Mouse (Mus musculus): Measurements from ENCODE around the gene Brca1.
A peak's percentile ranks its signal among the peaks of the same experiment; 100 is the strongest.
"Not testable (repeated sequence)": the region's sequence is repeated elsewhere in the genome, so short reads cannot be mapped to it uniquely, and the experiment has no call there.

The Brca1 gene

GRCm38 (mm10) chr11:101543533-101543932 lies 8.2 kb downstream of the Brca1 start:
- no peak for DNase-seq (ENCODE audit: low read depth, low spot score)

- no peak for DNase-seq (ENCODE audit: low read depth, low spot score)
Observed at GRCm38 (mm10) chr11:101526686-101527085, 25.1 kb downstream of the Brca1 start.

- peak; percentile 70 for DNase-seq (ENCODE audit: low read depth, low spot score)
Observed at GRCm38 (mm10) chr11:101525936-101526595, 25.7 kb downstream of the Brca1 start.

- DNase-seq (ENCODE audit: low read depth, low spot score), result no peak
Observed at GRCm38 (mm10) chr11:101525056-101525455, 26.7 kb downstream of the Brca1 start.

- no peak for DNase-seq (ENCODE audit: low read depth, low spot score)
Observed at GRCm38 (mm10) chr11:101524446-101524845, 27.3 kb downstream of the Brca1 start.

GRCm38 (mm10) chr11:101519364-101519763 lies 32.4 kb downstream of the Brca1 start:
- no peak for DNase-seq (ENCODE audit: low read depth, low spot score)

GRCm38 (mm10) chr11:101518937-101519336 lies 32.8 kb downstream of the Brca1 start:
- DNase-seq (ENCODE audit: low read depth, low spot score), result no peak

GRCm38 (mm10) chr11:101507090-101507489 lies 44.7 kb downstream of the Brca1 start:
- DNase-seq (ENCODE audit: low read depth, low spot score), result no peak

- DNase-seq (ENCODE audit: low read depth, low spot score), result no peak
Observed at GRCm38 (mm10) chr11:101506269-101506780, 45.4 kb downstream of the Brca1 start.

- no peak for DNase-seq (ENCODE audit: low read depth, low spot score)
Observed at GRCm38 (mm10) chr11:101486126-101486525, 65.6 kb downstream of the Brca1 start.

- no peak for DNase-seq (ENCODE audit: low read depth, low spot score)
Observed at GRCm38 (mm10) chr11:101485509-101486028, 66.2 kb downstream of the Brca1 start.

GRCm38 (mm10) chr11:101484814-101485213 lies 66.9 kb downstream of the Brca1 start:
- DNase-seq (ENCODE audit: low read depth, low spot score), result no peak

- no peak for DNase-seq (ENCODE audit: low read depth, low spot score)
Observed at GRCm38 (mm10) chr11:101484245-101484644, 67.5 kb downstream of the Brca1 start.

GRCm38 (mm10) chr11:101483804-101484203 lies 68.0 kb downstream of the Brca1 start:
- no peak for DNase-seq (ENCODE audit: low read depth, low spot score)

GRCm38 (mm10) chr11:101480912-101481311 lies 70.8 kb downstream of the Brca1 start:
- DNase-seq (ENCODE audit: low read depth, low spot score), result no peak

- no peak for DNase-seq (ENCODE audit: low read depth, low spot score)
Observed at GRCm38 (mm10) chr11:101479171-101479635, 72.6 kb downstream of the Brca1 start.

- DNase-seq (ENCODE audit: low read depth, low spot score), result peak; percentile 50
Observed at GRCm38 (mm10) chr11:101477552-101478211, 74.1 kb downstream of the Brca1 start.

- DNase-seq (ENCODE audit: low read depth, low spot score), result no peak
Observed at GRCm38 (mm10) chr11:101477194-101477551, 74.6 kb downstream of the Brca1 start.

GRCm38 (mm10) chr11:101476361-101476760 lies 75.4 kb downstream of the Brca1 start:
- DNase-seq (ENCODE audit: low read depth, low spot score), result not testable (repeated sequence)

GRCm38 (mm10) chr11:101474298-101474697 lies 77.5 kb downstream of the Brca1 start:
- DNase-seq (ENCODE audit: low read depth, low spot score), result no peak

GRCm38 (mm10) chr11:101473686-101474085 lies 78.1 kb downstream of the Brca1 start:
- DNase-seq (ENCODE audit: low read depth, low spot score), result not testable (repeated sequence)

- no peak for DNase-seq (ENCODE audit: low read depth, low spot score)
Observed at GRCm38 (mm10) chr11:101472336-101472735, 79.4 kb downstream of the Brca1 start.

- no peak for DNase-seq (ENCODE audit: low read depth, low spot score)
Observed at GRCm38 (mm10) chr11:101471926-101472325, 79.8 kb downstream of the Brca1 start.

Measured in brain, embryonic 18.5 days (tissue).